Mouse (Mus musculus): ENCODE data around the gene Atp2b4.

- TF ChIP-seq ETS1 (IDR thresholded peaks at IDR 0.05; ENCODE audit: low read depth, low read length) = no peak
- TF ChIP-seq E2F4 (IDR thresholded peaks at IDR 0.05; ENCODE audit: borderline replicate concordance, low read depth, low read length) = no peak
- TF ChIP-seq EP300 (IDR thresholded peaks at IDR 0.05; ENCODE audit: low read depth in 1 of 2, low read length in 2 of 2) = no peak
- no peak for TF ChIP-seq CTCF (IDR thresholded peaks at IDR 0.05 in 2 of 3, conservative IDR thresholded peaks at IDR 0.05 in 1 of 3; ENCODE audit: control insufficient read depth in 1 of 3, insufficient read depth in 1 of 3, low read depth in 2 of 3, low read length in 3 of 3, poor library complexity in 1 of 3, severe bottlenecking in 1 of 3)
- TF ChIP-seq RCOR1 (IDR thresholded peaks at IDR 0.05; ENCODE audit: low read depth, low read length) = no peak
- no peak for TF ChIP-seq BHLHE40 (IDR thresholded peaks at IDR 0.05; ENCODE audit: borderline replicate concordance, low read depth, low read length)
- no peak for TF ChIP-seq GATA1 (IDR thresholded peaks at IDR 0.05; ENCODE audit: low read depth, low read length)
- no peak for TF ChIP-seq ZMIZ1 (IDR thresholded peaks at IDR 0.05; ENCODE audit: low read depth, low read length)
- TF ChIP-seq SMC3 (IDR thresholded peaks at IDR 0.05; ENCODE audit: low read depth, low read length) = no peak
- no peak for TF ChIP-seq KAT2A (conservative IDR thresholded peaks at IDR 0.05; ENCODE audit: low read depth, low read length)
Observed at GRCm38 (mm10) chr1:133745078-133745495, 55.8 kb downstream of the Atp2b4 start.

Data from MEL (cell line).